Mouse (Mus musculus) thymus, postnatal 0 days (tissue): ENCODE measurements around the gene Spindoc. TPM values are rescaled to one million over a fixed set of nuclear protein-coding genes. Genes with fewer than 3 reads are reported as not detected.

Source experiments
- DNase-seq: peaks from one replicate; pipeline ENCODE4 v3.0.0-alpha.2; 2015; ENCODE audit warnings: low spot score
- polyA plus RNA-seq: library from polyadenylated mRNA; unstranded; fragments of >200 nt; fragmentation: Nextera tagmentation; extraction: Ambion mirVana; gene quantifications from 2 replicates; pipeline ENCODE4 v1.2.1, GENCODE M21; 2015

Gene Spindoc
- polyA plus RNA-seq, 1 experiment from 2014 or later: 35.2 TPM

DNA sequence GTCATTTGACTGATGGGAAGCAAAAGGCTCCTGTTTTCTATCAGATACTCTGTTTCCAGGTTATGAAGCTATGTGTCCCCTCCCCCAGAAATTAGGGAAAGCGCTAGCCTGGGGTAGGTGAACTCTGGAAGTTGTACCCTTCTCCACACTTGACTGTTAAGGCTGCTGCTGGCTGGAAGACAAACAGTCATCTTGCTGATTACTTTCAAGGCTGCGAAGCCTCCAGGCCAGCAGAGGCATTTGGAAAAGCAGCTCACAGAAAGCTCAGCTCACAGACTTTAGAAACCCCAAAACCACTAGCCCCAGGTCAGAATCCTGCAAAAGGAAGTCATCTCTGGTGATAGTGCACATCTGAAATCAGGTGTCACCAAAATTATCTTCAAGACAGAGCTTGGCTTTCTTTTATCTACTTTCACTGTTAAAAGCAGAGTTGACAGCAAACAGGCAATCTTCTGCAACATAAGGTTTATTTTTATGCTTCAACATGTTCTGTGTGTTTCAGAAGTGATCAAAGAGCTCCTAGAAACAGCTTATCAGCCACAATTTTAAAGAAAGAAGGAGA, 44.9 kb downstream of the Spindoc start:
- peak; percentile 36 for DNase-seq

DNA sequence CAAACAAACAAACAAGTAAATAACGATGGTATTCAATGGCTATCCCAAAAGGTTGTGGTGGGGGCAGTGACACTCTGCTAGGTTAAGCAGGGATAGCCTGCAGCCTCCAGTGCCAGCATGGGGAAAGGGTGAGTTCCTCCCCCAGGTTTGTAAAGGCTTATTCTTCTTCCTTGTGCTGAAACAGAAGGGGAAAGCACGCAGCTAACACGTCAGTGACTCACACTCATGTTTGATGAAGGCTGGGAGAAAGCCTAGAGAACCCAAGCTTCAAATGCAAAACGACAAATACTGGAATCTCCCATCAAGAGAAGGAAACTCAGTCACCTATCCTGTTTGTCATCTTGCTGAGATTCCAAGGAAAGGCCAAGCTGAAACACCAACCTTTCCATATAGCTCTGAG, 47.1 kb downstream of the Spindoc start:
- DNase-seq: no peak

DNA sequence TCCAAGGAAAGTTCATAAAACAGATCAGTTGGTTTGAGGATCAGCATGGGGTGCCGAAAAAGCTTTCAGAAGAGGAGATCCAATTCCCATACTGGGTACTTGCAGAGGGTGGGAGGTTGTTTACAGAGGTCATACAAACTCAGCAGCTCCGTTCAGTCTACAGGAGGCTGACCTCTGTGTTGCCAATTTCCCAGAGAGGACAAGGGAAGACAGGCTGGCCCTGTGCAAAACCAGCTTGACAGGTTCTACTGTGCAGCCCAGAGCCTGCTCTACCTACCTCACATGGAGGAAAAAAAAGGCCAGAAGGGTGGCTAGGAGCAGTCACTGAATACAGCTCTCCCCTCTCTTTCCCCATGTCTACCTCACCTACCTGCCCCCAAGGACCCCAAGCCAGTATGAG, 48.7 kb downstream of the Spindoc start:
- DNase-seq: no peak

DNA sequence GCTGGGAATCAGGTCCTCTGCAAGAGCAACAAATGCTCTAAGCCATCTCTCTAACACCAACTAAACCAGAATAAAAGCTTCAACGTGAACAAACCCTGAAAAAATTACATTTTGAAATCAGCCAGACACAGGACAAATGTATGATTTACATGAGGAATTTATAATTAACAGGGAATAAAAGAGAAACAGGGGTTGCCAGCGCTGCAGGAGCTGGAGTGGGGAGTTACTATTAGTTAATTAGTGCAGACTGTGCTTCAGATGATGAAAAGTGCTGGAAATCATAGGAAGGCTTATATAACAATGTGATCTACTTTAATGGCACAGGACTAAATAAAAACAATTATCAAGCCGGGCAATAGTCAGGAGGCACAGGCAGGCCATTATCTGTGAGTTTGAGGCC, 61.4 kb downstream of the Spindoc start:
- DNase-seq: no peak

DNA sequence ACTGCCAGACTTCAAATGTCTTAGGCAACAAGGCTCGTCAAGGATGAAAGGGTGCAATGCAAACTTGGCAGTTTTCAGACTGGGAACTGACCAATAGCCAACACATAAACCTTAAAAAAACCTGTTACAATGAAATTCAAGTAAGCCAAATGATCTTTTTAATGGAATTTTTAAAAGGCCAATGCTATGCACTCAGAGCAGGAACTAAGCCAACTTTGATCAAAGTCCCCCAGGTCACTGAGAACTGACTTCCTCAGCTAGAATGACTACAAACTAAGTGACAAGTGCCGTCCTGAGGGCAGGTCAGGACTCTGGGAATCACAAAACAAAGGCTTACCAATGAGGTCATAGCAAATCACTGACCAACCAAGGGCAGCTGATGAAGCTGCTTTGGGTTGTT, 62.6 kb downstream of the Spindoc start:
- DNase-seq: no peak

DNA sequence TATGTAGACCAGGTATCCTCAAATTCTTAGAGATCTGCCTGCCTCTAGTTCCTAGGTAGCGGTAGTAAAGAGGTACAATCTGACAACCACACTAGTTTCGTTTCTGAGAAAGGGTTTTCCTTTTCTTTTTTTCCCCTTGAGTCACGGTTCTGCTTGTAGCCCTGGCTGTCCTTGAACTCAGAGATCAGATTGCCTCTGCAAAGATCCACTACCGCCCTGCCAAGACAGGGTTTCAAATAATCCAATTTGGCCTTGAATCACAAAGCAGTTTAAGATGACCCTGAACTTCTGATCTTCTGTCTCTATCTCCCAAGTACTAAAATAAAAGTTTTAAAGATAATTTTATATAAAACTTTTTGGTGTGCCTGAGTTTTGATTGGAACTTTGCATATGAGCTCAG, 65.1 kb downstream of the Spindoc start:
- DNase-seq: no peak

DNA sequence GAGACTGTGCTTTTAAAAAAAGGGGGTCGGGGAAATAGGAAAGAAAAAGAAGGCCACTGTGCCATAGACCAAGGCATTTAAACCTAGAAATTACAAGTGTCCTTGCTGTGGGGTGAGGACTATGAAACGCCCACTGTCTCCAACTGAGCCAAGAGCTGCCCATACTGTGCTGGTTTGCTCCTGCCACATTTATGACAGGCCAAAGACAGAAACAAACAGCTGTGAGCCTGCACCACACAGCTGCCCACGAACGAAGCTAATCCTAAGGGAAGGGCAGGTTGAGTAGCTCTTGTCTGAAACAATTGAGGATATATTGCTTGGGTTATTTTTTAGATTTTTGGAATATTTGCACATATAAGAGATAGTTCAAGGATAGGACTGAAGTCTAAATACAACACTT, 66.0 kb downstream of the Spindoc start:
- DNase-seq: no peak

DNA sequence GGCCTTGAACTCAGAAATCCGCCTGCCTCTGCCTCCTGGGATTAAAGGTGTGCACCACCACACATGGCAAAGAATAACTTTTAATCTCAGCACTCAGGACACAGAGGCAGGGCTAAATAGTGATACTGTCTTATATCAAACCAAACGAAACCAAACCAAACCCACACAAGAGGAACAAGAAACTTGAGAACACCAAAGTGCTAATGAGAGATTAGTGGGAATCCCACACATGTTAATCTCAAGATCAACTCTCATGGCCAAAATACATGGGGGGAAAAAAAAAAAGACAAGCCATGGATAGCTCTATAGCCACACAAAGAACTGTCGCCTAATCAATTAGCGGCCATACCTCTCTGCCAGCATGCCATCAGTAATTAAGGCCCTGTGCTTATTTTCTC, 67.2 kb downstream of the Spindoc start:
- DNase-seq: no peak

DNA sequence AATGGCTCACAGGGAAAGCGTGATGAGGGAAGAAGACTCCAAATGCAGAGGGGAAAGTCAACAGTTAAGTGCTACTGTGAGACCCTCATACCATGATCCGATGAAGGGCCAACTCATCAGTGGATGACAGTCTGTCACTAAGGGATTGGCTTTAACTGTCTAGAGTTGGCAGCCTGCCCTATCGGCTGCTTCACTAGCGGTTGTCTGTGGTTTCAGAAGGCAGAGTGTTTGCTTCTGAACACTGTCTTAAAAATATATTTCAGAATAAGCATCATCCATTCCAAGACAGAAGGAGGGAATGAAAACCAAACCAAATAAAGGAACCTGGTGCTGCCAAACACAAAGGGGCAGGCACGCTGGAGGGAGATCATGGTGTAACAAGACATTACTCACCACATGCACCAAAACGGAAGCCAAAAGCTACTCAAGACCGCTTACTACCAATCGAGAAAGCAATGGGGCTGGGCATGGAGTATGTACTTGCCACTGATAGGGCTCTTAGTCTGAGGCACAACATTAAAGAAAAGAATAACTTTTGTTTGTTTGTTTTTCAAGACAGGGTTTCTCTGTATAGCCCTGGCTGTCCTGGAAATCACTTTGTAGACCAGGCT, 67.7 kb downstream of the Spindoc start:
- DNase-seq: no peak

DNA sequence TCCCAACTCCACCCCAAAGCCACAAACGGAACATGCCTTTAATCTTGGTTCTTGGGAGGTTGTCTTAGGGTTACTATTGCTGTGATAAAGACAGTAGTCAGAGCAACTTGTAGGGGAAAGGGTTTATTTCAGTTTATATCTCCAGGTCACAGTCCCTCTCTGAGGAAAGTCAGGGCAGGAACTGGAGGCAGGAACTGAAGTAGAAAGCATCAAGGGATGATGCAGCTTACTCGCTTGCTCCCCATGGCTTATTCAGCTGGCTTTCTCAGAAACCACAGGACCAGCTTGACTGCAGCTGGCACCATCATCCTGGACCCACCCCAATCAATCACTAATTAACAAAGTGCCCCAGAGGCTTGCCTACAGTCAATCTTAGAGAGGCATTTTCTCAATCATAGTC, 69.1 kb downstream of the Spindoc start:
- DNase-seq: no peak

DNA sequence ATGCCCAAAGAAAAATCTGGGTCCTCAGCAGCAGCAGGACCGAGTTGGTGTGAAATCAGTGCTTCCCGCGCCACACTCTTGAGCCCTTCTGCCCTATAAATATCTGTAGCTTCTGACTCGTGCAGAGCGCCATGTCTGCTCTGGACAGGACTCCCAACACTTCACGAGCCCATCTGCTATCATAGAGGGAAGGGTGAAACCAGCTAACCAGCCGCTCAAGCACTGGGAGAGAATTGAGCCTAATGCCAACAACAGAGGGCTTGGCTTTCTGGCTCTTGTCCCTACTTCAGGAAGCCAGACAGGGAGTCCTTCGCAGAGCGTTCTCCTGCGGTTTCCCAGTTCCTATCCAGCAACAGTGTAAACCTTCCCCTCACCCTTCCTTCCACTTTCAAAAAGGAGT, 71.5 kb downstream of the Spindoc start:
- DNase-seq: no peak

DNA sequence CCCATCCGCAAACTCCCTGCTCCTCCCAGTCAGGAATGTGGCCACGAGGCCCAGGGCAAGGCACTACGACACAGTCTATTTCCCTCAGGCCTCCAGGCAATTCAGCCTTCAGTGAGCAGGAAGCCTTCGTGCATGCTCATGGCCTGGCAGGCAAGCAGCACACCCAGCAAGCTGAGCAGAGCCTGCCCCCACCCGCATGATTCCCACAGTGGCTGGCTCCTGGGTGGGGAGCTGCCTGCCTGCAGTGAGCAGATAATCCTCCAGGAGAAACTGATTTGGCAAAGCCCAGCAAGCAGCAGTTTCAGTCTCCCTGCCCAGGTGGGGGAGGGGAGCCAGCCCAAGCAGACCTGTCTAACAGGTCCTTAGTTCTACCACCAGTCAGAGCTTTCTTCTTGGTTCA, 72.1 kb downstream of the Spindoc start:
- no peak for DNase-seq

DNA sequence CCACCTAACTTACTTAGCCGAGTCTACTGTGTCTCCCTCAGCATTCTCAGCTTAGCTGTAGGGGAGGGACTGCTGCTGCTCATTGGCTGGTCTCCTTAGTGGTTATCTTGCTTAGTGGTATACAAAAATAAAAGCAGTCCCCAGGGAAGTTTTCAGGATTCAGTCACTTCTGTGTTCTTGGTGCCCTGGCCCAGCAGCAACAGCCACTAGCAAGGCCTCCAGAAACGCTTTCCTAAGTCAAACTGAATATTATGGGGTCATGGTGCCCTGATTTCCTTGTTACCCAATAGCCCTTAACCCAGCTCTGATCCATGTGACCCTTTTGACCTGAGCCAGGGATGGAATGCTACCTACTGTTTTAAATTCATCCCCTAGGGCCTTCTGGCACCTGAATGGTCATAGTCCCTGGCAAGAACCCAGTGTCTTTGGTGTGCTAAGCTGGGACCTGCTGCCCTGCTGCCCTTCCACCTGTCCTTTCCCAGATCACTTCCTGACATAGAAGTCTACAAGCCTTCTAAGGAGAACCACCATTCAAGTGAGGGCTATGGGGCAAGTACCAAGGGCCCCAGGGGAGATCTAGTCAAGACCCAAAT, 73.0 kb downstream of the Spindoc start:
- DNase-seq: no peak

DNA sequence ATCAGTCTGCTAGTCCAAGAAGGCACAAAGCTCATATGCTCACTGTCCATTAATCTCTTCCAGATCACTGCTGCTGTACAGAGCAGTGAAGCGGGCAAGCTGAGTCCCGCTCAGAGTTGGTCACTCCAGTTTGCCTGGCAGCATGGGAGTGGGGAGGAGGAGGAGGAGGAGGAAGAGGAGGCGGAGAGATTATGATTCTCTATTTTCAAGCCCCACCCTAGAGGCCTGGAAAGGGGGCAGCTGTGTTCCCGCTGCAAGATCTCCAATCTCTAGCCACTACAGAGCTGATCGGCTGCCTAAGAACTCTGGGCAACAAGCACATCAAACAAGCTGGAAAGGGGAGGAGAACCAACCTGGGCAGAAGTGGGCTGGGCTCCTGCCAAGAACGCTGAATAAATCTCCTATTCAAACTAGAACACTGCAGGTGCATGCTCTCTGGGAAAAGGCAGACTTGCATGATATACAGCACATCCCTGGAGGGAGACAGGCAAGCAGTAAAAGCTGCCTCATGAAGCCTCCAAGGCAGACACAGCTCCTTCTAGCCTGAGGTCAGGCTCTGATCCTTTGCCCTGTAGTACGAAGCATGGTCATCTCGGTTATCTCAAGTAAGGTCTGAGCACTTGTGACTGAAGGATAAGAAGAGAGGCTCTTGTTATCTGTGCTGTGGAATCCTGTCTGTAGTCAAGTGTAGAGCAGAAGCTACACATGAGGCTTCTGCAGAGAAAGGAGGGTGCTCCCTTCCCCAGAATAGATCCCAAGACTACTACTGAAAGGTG, 74.6 kb downstream of the Spindoc start:
- peak; percentile 38 for DNase-seq

DNA sequence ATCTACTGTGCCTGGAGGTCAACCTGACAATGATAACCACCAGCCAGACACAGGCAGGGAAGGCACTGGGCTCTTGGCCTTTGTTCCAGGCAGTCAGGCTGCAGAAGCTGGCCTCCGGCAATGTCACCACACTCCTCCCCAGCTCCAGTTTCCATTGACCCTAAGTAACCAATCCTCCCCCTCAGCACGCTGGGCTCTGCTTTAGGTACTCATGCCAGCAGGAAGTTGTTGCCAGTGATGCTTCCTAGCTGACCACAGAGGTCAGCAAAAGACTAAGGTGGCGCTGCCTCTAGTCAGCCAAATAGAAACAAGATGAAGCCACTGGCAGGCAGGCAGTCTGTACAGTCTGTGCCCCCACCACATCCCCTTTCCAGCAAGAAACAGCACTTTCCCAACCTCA, 75.8 kb downstream of the Spindoc start:
- DNase-seq: no peak

DNA sequence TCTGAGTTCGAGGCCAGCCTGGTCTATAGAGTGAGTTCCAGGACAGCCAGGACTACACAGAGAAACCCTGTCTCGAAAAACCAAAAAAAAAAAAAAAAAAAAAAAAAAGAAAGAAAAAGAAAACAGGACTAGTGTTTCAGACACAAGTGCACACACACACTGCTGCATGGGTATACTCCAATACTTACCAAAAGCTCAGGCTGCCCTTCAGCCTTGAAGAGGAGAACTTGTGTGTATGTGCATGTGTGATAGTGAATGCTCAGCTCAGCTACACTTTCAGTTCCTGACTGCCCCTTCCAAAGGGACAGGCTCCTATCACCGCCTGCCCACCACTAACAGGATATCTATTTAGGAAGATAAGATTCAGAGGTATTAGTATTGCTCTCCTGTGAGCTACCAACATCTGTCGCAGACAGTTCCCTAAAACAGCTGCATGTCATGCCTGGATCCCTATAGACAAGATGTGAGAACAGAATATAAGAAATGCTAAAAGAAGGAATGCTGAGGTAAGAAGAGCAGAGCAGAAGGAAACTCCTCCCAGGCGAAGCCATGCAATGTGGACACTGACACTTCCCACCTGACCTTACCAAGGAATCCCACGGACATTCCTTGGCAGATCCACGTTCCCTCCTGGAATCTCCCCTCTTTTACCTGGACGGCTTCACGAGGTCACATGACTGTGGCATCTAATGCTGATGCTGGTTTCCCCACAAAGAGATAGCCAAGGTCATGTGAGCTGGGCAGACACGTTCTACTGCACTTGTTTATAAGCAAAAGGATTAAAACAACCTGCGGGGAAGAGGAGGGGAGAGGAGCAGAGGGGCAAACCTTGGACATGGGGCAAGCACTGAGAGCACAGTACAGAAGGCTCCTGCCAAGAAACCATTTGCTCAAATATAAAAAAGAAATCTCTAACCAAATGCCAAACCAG, 77.1 kb downstream of the Spindoc start:
- DNase-seq: no peak

DNA sequence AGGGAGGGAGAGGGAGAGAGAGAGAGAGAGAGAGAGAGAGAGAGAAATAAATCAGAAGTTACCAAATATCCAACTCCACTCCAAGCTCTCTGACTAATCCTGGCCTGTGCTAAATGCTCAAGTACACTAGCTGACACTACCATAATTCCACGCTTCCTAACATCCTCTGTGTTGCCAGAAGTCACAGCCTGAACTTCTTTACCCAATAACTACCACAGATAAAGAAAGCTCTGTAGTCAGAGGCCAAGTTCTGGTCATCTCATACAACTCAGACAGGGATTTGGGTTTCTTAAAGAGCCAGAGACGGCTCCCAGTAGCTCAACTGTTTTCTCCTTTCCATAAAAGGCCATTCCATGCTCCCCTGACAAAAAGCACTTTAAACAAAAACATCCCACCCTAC, 78.0 kb downstream of the Spindoc start:
- DNase-seq: no peak
